Mouse (Mus musculus): ENCODE results near the gene Kif2a.
"Not testable (repeated sequence)": the region's sequence is repeated elsewhere in the genome, so short reads cannot be mapped to it uniquely, and the experiment has no call there.

Kif2a gene

DNA sequence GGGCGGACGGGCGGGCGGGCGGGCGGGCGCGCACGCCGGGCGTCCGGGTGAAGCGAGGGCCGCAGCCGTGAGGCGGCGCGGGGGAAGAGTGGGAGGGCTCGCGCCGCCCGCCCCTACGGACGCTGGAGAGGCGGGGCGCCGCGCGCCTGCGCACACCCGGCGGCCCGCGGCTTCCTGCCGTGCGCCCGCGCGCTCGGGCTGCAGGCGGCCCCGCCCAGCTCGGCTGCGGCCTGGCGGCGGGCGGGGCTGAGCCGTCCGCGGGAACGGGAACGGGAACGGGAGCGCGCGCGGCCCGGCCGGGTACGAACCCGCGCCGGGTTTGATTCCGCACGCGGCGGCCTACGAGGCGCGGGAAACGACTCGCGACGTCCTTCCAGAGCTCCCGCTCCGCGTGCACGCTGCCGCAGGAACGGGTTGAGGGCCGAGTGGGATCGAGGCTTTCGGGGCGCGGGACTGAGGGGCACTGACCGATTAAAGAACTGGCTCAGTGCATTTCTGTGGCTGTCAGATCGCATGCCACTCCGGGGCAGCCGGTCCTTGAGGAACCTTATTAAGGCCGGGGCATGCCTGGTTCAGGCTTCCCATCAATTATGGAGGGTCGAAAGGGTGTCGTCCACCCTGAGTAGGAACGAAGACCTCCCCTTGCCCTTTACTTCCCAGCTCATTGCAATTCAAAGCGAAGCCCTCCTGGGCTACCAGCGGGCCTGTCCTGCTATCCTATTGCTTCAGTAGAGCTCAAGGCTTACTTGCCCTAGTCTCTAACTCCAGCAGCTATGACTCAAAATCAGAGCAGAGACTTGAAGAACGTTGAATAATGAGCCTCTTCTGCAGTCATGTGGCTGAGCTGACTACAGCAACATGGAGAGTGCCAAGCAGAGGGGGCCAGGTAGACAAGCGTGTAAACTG lies 593 bp upstream of the Kif2a start:
- peak; percentile 77 for DNase-seq (ENCODE audit: extremely low spot score, low spot score)

DNA sequence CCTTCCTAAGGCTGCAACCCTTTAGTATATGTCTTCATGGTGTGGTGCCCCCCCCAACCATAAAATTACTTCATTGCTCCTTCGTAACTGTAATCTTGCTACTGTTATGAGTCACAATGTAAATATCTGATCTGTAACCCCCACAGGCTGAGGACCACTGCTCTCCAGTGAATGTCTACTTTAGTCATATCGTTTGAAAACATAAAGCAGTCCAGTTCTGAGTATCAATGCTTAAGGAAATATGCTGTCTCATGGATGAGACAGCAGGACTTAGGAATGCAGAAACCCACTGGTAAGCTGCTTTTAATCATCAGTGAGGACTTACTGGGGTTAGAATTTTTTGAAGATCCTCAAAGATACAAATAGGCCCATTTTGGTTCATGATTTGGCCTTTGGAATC lies 2.5 kb downstream of the Kif2a start:
- DNase-seq (ENCODE audit: extremely low spot score, low spot score), result no peak

DNA sequence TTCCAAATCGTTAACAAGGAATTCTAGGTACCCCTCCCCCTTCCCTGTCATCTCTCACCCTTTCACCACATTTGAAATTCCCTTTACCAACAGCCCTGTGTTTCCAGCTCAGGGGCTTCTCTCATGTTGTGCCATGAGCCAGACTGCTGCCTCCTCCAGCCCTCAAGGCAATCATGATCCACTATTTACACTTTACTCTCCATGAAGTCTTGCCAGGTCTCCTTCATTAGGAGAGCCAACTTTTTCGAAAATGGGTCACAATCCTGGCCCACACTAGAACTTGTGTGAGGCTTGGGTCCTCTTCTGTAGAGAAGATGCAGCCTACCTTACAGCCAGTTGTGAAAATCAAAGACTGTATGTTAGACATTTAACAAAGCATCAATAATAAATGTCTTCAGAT lies 8.0 kb downstream of the Kif2a start:
- no peak for DNase-seq (ENCODE audit: extremely low spot score, low spot score)

DNA sequence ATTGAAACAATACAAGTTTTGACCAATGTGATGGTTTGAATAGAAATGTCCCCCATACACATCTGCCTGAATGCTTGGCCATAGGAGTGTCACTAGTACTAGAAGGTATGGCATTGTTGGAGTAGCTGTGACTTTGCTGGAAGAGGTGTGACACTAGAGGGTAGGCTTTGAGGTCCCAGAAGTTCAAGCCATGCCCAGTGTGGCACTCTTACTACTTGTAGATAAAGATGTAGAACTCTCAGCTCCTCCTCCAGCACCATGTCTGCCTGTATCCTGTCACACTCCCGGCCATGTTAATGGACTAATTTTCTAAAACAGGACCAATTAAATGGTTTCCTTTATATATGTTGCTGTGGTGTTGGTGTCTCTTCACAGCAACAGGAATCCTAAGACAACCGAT lies 10.3 kb downstream of the Kif2a start:
- DNase-seq (ENCODE audit: extremely low spot score, low spot score), result no peak

DNA sequence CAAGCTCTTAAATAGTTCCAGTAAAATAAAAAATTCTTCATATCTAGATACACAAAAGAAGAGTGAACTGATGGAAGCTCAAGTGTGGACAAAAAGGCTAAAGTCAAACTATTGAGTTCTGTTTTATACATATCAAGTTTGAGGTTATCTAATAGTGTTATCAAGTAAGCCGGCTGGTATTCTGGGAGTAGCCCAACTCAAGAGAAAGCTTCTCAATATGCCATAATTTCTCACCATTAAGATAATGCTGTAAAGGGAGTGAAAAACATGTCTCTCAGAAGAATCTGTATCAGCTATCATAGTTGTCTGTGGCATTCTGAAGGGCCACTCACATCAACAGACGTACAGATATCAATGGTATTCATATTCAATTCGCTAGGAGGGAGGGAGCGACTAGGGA lies 13.8 kb downstream of the Kif2a start:
- no peak for DNase-seq (ENCODE audit: extremely low spot score, low spot score)

DNA sequence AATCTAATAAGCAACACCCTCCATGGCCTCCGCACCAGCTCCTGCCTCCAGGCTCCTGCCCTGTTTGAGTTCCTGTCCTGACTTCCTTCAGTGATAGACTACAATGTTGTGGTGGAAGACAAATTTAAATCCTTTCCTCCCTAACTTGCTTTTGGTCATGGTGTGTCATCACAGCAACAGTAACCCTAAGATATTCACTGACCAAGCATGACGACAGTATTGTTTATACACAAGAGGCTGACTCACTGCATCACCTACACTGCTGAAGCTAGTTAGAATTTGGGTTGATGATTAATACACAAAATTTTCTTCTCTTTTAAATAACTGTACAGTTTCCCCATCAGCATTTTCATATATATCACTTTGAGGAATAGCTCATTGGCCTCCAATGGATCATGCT lies 18.7 kb downstream of the Kif2a start:
- DNase-seq (ENCODE audit: extremely low spot score, low spot score), result no peak

DNA sequence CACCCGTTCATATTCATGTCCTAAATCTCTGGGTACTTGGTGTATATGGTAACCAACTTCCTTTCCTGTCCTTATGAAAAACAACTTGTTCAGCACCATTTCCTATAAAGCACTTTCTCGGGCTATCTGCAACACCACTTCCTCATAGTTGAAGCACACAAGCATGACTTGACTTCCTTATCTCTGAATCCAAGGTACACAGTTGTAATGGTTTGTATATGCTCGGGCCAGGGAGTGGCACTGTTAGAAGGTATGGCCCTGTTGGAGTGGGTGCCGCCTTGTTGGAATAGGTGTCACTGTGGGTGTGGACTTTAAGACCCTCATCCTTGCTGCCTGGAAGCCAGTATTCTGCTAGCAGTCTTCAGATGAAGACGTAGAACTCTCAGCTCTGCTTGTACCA lies 23.3 kb downstream of the Kif2a start:
- DNase-seq (ENCODE audit: extremely low spot score, low spot score), result no peak

DNA sequence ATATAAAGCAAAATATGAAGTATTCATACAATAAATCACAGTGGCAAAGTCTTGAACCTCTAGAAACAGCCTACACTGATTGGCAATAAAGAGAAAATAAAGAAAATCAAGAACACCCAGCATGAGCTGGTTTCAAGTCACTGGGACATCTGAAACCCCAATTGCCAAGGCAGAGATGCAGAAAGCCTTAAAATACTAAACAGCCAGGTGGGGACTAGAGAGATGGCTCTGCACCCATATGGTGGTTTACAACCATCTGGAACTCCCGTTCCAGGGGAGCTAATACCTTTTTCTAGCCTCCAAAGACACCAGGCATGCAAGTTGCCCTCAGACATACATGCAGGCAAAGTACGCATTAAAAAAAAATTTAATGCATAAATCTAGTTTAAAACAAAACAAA lies 23.9 kb downstream of the Kif2a start:
- DNase-seq (ENCODE audit: extremely low spot score, low spot score), result no peak

DNA sequence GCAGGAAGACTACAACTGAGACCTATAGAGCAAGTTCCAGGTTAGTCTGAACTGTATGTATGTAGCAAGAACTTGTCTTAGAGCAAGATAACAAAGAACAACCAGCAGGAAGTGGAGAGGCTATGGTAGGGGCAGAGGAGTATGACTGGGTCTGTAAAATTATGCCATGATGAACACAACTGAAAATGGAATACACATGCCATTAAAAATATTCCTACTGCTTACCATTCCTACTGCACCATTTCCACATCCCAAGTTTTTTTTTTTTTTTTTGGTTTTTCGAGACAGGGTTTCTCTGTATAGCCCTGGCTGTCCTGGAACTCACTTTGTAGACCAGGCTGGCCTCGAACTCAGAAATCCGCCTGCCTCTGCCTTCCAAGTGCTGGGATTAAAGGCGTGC lies 24.4 kb downstream of the Kif2a start:
- DNase-seq (ENCODE audit: extremely low spot score, low spot score), result not testable (repeated sequence)

DNA sequence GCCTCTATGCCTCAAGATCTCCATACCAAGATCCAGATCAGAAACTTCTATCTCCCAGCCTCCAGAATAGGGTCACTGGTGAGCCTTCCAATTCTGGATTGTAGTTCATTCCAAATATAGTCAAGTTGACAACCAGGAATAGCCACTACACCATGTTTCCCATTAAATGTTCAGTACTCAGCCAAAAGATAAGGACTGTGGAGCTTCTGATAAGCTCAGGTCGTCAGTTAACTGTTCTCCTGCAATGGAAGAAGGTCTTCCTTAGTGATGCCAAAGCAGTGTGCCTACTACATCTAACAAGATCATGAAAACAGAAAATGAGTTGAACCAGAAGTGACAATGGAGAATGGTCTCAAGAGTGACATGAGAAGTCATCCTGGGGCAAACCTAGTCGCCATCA lies 25.0 kb downstream of the Kif2a start:
- DNase-seq (ENCODE audit: extremely low spot score, low spot score), result no peak

DNA sequence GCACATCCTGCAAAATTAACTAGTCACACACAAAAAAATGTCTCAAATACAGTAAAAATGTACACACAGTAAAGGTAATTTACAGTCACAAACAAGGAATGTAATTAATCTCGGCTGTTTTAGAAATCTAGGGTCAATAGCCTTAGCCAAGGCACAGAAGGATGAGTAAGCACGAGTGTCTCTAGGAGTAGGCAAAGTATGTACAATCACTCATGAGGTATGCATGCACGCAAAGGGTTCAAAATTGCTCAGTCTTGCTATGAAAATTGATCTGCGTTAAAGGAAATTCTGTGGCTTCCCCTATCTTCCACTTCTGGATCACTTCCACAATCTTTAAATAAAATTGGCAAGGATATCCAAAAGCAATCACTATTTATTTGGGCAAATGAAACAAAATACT lies 60.4 kb downstream of the Kif2a start:
- no peak for DNase-seq (ENCODE audit: extremely low spot score, low spot score)

DNA sequence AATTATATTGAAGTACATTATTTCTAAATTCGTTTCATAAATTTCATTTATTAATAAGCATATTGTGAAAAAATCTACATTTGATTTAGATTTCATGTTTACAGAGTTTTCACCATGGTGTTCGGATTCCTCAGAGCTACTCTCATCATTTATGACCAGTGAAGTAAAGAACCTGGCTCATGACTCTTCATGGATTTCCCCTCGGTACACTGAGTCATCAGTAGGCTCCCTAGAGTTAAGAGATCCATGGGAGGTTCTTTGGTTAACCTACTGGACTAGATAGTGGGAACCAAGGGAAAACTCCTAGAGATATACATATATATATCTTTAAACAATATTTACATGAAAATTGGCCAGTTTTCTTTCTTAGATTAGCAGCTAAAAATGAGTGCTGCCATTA lies 61.4 kb downstream of the Kif2a start:
- no peak for DNase-seq (ENCODE audit: extremely low spot score, low spot score)

DNA sequence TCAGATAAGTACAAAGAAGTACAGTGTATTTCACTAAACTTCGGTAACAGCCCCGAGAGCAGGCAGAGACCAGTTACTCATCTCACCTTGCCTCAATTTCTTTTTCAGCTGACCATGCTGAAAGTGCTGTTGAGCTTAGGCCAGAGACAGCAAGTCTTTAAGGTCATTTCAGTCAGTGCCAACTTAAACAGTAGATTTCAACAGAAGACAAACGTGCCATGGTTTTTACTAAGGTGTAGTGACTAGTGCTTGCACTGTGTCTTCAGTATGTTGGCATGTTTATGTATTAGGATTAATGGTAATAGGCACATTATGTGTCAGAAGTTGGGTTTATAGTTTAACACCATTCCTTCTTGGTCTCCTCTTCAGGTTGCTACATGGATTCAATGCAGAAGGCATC lies 63.6 kb downstream of the Kif2a start:
- no peak for DNase-seq (ENCODE audit: extremely low spot score, low spot score)

DNA sequence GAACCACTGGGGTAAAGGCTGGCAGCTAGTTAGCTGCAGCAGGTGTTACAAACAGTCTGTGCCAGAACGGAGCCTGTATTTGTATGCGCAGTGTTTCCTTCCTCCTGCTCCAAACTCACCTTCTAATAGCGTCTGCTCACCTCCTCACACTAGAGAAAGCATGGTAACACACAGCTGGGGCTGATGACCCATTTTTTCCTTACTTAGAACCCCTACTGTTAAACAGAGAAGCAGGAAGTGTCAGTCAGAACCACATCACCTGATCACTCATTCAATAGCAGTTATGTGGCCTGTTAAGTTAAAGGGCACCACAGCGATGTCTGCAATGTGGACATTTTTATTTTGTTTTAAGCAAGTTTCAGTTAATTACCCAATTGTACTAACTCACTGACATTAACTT lies 64.4 kb downstream of the Kif2a start:
- no peak for DNase-seq (ENCODE audit: extremely low spot score, low spot score)

DNA sequence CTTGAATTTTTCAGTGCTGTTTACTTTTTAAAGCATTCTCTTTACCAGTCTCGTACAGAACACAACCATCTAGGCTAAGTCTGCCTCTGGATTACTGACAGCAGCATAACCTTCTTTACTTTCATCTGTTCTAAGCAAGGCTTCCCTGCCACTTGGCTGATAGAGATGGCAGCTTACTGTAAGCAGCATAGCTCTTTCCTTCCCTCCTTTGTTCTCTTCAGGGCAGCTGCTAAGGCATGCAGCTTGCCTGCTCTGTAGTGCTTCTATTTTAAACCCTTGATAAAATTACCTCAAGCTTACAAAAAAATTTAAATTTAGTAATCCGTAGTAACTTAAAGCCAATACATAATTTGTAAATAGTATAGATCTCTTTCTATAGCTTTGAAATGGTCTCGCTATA lies 67.0 kb downstream of the Kif2a start:
- DNase-seq (ENCODE audit: extremely low spot score, low spot score), result no peak

DNA sequence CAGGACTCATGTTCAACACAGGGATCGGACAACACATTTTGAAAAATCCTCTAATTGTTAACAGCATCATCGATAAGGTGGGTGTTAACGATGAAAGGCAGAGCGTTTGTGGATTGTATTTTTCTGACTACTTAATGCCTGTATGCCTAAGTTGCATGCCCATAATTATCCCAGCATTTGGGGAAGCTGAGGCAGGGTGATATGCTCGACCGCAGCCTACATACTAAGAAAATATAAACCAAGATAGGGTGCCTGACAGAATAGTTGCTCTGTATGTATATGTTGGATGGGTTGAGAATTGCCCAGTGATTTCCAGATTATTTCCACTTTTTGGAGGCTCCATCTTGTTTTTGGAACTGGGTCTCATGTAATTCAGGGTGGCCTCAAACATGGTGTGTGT lies 74.3 kb downstream of the Kif2a start:
- no peak for DNase-seq (ENCODE audit: extremely low spot score, low spot score)

DNA sequence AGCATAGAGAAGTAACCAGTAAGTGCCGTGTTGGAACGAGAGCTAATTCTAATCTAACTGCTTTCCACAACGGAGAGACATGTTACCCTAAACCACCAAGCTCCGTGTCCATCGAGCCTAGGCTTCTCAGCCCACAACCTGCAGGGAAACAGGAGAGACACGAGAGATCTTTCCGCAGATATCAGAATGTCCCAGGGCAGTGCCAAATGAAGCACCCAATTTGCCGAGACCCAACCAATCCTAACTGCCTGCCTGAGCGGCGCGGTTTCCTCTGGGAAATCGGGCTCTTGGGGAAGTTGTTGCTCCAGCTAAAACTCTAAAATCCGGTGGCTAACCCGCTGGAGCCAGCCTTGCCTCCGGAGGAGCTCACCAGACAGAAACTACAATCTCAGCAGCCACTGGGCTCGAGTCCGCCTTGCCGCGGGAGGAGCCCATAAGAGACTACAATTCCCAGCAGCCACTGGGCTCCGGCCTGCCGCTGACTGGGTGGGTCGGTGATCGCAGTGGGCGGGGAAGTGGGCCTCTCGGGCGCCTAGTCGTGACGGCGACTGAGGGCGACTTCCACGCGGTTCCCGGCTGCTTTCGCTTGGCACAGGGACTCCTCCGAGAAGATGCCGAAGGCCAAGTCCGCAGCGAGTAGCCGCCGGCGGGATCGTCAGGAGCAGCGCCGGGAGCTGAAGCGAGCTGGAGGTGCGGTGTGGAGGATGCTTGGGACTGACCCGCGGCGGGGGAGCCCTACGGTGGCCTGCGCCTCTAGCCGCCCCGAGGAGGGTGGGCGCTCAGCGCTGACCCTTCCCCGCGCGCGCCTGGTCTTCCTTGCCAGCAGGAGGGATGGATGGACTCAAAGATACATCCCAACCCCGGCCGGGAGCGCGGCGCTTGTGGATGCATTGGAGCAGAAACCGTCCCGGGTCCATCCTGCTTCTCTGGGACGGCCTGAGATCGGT lies 75.1 kb downstream of the Kif2a start, which contains the start of gene Dimt1:
Gene Dimt1 (plus strand): TSS at position 534 of the 947 bp plus-strand sequence.
- peak; percentile 90 for DNase-seq (ENCODE audit: extremely low spot score, low spot score)

DNA sequence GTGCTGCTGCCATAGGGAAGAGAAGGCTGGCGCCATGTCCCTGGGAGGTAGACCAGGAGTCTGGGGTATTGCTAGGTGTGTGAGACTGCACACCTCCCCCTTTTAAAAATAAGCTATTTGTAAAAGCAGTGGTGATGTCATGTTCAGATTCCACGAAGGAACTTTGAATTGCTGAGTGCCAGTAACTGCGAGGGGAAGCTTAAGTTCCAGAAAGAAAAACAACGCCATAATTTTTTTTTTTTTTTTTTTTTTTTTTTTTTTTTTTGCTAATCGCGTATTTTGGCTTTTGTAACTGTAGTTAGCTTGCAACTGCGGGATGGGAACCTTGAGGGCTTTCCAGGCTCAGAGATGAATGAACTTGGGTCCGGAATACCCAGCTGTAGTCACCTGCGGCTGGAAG lies 76.4 kb downstream of the Kif2a start:
- no peak for DNase-seq (ENCODE audit: extremely low spot score, low spot score)

DNA sequence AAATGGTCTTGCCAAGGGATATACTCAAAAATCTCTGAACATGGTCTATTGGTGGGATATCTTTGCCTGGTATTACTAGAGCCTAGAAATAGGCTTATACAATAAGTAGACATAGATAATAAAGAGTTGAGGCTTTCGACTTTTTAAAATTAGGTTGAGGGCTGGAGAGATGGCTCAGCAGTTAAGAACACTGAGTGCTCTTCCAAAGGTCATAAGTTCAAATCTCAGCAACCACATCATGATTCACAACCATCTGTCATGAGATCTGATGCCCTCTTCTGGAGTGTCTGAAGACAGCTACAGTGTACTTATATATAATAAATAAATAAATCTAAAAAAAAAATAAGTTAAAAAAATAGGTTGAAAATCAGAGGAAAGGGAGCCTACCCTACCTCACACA lies 79.2 kb downstream of the Kif2a start:
- no peak for DNase-seq (ENCODE audit: extremely low spot score, low spot score)

DNA sequence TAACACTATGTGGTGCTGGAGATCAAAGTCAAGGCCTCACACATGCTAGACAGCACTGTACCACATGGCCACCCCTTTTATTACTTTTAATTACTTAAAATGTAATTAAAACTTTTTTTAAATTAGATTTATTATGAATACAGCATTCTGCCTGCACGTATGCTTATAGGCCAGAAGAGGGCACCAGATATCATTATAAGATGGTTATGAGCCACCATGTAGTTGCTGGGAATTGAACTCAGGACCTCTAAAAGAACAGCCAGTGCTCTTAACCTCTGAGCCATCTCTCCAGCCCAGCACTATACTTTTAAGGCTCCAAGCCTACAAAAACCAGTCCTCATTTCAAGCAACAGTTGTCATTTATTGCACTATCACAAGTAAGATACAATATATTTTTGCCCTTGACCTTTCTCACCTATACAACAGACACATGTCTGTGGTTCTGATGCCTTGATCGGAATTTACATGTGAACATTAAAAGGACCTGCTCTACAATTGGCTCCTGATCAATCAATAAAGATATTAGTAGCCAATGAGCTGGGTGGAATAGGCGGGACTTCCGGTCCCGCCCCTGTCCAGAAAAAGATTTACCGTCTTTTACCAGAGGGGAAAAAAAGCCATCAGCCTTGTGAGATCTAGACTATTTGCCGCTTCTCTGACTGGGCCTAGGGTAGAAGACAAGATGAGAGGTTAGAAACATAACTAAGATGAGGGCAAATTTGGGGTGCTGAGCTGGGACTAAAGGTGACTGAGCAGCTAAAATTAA lies 80.5 kb downstream of the Kif2a start:
- DNase-seq (ENCODE audit: extremely low spot score, low spot score), result peak; percentile 25

DNA sequence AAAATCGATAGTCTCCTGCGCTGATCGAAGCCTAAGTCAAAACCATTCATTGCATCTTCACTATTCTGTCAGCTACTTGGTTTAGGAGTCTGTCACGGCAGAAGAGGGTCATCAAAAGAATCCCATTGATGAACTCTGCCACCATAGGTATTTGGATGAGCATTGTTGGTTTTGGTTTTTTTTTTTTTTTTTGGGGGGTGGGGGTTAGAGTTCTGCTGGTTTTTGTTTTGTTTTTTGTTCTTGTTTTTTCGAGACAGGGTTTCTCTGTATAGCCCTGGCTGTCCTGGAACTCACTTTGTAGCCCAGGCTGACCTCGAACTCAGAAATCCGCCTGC lies 84.8 kb downstream of the Kif2a start:
- no peak for DNase-seq (ENCODE audit: extremely low spot score, low spot score)
